12 mouse cellular contexts compared by ENCODE assay signal in the genomic region with DNA sequence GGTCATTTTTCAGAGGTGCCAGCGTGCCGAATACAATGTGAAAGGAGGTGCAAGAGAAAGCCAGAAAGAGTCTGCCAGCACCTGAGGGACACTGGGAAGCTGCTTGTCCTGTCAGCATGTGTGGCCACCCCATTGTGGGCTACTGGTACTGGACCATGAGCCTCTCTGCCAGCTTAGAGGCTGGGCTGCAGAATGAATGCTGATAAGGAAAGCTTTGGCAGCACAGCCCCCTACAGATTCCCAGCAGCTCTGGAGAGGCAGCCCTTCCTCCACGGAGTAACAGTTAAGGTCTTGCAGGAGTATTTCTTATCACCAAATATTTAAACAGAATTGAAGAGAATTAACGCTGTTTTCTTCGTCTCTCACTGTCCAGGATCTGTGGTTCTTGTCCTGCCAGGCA.
DNase-seq lines count a peak whose midpoint lies in the region; ATAC-seq and TF ChIP-seq lines count a peak whose summit lies in the region.
"Had no signal": no experiment of that assay in that cellular context is flagged by ENCODE, and none has a peak within 500 bp of the region (broad histone marks: within the 10 kb centered on the region; RNA-seq: fewer than 3 reads in every experiment).

No protein-coding gene starts in this region.

- H3K9me3 ChIP-seq in forebrain, embryonic 13.5 days (replicated peaks) = no peaks in the 10 kb centered on the region
- H3K9me3 ChIP-seq in forebrain, embryonic 11.5 days (ENCODE audit: control insufficient read depth, low read length) = no peaks in the 10 kb centered on the region
- no peaks in the 10 kb centered on the region for H3K9me3 ChIP-seq in lung, embryonic 16.5 days (ENCODE audit: control insufficient read depth, low read length)
- H3K9me3 ChIP-seq in hindbrain, postnatal 0 days (ENCODE audit: low read length) = no peaks in the 10 kb centered on the region
- H3K9me3 ChIP-seq in neural tube, embryonic 15.5 days (replicated peaks) = no peaks in the 10 kb centered on the region

- WGBS in forebrain, embryonic 13.5 days = 69% methylated on average over 5 of the region's 5 CpGs
- WGBS in forebrain, embryonic 11.5 days = 75% methylated on average over 5 of the region's 5 CpGs
- 19% methylated on average over 5 of the region's 5 CpGs for WGBS in lung, embryonic 16.5 days
- WGBS in lung, adult 2 months = 31% methylated on average over 5 of the region's 5 CpGs
- WGBS in hindbrain, postnatal 0 days = 52% methylated on average over 5 of the region's 5 CpGs
- WGBS in neural tube, embryonic 15.5 days = 50% methylated on average over 5 of the region's 5 CpGs

- no peak for DNase-seq in forebrain, embryonic 11.5 days (ENCODE audit: low spot score)
- DNase-seq in lung, adult 2 months = no peak
- peak; percentile 51 for DNase-seq in hindbrain, postnatal 0 days (ENCODE audit: low spot score)
- DNase-seq in adrenal gland, adult 18-20 months (ENCODE audit: low spot score in 2 of 2) = no peak
- no peak for DNase-seq in frontal cortex, postnatal 14 days (ENCODE audit: low spot score in 2 of 2)
- DNase-seq: adrenal gland, adult 2 months; cerebellum, adult 18-20 months; kidney, postnatal 36 days had no signal

- no peak for TF ChIP-seq CTCF in lung, adult 2 months (IDR thresholded peaks at IDR 0.05; ENCODE audit: insufficient read depth, low read length)
- no peak for TF ChIP-seq CTCF in hindbrain, postnatal 0 days (IDR thresholded peaks at IDR 0.05; ENCODE audit: low read depth)

- no peak for TF ChIP-seq POLR2A in lung, adult 2 months (IDR thresholded peaks at IDR 0.05; ENCODE audit: borderline replicate concordance, extremely low read depth, low read depth, low read length)

- H3K4me3 ChIP-seq in forebrain, embryonic 13.5 days = no peak overlapping the region
- no peak overlapping the region for H3K4me3 ChIP-seq in forebrain, embryonic 11.5 days (ENCODE audit: low read depth, low read length)
- no peak overlapping the region for H3K4me3 ChIP-seq in lung, embryonic 16.5 days (ENCODE audit: low read length)
- no peak overlapping the region for H3K4me3 ChIP-seq in lung, adult 2 months (replicated peaks; ENCODE audit: extremely low read depth, low read depth, low read length)
- H3K4me3 ChIP-seq in hindbrain, postnatal 0 days (ENCODE audit: low read length) = no peak overlapping the region
- H3K4me3 ChIP-seq in neural tube, embryonic 15.5 days (replicated peaks) = no peak overlapping the region

- H3K27me3 ChIP-seq in forebrain, embryonic 13.5 days = no peaks in the 10 kb centered on the region
- H3K27me3 ChIP-seq in forebrain, embryonic 11.5 days (ENCODE audit: control insufficient read depth, insufficient read depth, low read length) = no peaks in the 10 kb centered on the region
- no peaks in the 10 kb centered on the region for H3K27me3 ChIP-seq in lung, embryonic 16.5 days (ENCODE audit: control insufficient read depth, insufficient read depth, low read depth, low read length)
- H3K27me3 ChIP-seq in hindbrain, postnatal 0 days (ENCODE audit: insufficient read depth, low read length) = no peaks in the 10 kb centered on the region
- no peaks in the 10 kb centered on the region for H3K27me3 ChIP-seq in neural tube, embryonic 15.5 days (replicated peaks)

- ATAC-seq in forebrain, embryonic 13.5 days = 0 out of 2 replicates have a peak, but pooled peaks have one; percentile 13
- no peak for ATAC-seq in forebrain, embryonic 11.5 days (replicated peaks; ENCODE audit: low FRiP score)
- ATAC-seq in lung, embryonic 16.5 days (ENCODE audit: low read depth) = no peak
- peak; percentile 35; the same call in 1 of the 2 replicates for ATAC-seq in hindbrain, postnatal 0 days
- ATAC-seq in neural tube, embryonic 15.5 days (ENCODE audit: low FRiP score) = 0 out of 2 replicates have a peak, but pooled peaks have one; percentile 28

- no peak overlapping the region for H3K9ac ChIP-seq in forebrain, embryonic 13.5 days
- H3K9ac ChIP-seq in forebrain, embryonic 11.5 days (ENCODE audit: low read length) = no peak overlapping the region
- peak overlapping the region; percentile 16 for H3K9ac ChIP-seq in lung, embryonic 16.5 days (ENCODE audit: low read length)
- H3K9ac ChIP-seq in hindbrain, postnatal 0 days (replicated peaks; ENCODE audit: low read length) = no peak overlapping the region
- no peak overlapping the region for H3K9ac ChIP-seq in neural tube, embryonic 15.5 days (replicated peaks)

- H3K27ac ChIP-seq in forebrain, embryonic 13.5 days = no peak overlapping the region
- H3K27ac ChIP-seq in forebrain, embryonic 11.5 days (ENCODE audit: low read depth, low read length) = no peak overlapping the region
- peak overlapping the region; percentile 51 for H3K27ac ChIP-seq in lung, embryonic 16.5 days (ENCODE audit: low read length)
- peak overlapping the region; percentile 41; the same call in 1 of the 2 replicates for H3K27ac ChIP-seq in hindbrain, postnatal 0 days
- no peak overlapping the region for H3K27ac ChIP-seq in neural tube, embryonic 15.5 days (replicated peaks)
- H3K27ac ChIP-seq: macrophage had no signal

- H3K36me3 ChIP-seq in forebrain, embryonic 13.5 days (ENCODE audit: poor library complexity, severe bottlenecking) = no peaks in the 10 kb centered on the region
- H3K36me3 ChIP-seq in forebrain, embryonic 11.5 days (ENCODE audit: control insufficient read depth, insufficient read depth, low read length) = no peaks in the 10 kb centered on the region
- no peaks in the 10 kb centered on the region for H3K36me3 ChIP-seq in lung, embryonic 16.5 days (ENCODE audit: control insufficient read depth, insufficient read depth, low read length)
- no peaks in the 10 kb centered on the region for H3K36me3 ChIP-seq in hindbrain, postnatal 0 days (ENCODE audit: insufficient read depth, low read length)
- no peaks in the 10 kb centered on the region for H3K36me3 ChIP-seq in neural tube, embryonic 15.5 days

- peaks cover 38% of the 10 kb centered on the region for H3K4me1 ChIP-seq in forebrain, embryonic 13.5 days
- H3K4me1 ChIP-seq in forebrain, embryonic 11.5 days (replicated peaks; ENCODE audit: control insufficient read depth, insufficient read depth, low read length) = no peaks in the 10 kb centered on the region
- peaks cover 25% of the 10 kb centered on the region for H3K4me1 ChIP-seq in lung, embryonic 16.5 days (replicated peaks; ENCODE audit: control insufficient read depth, insufficient read depth, low read length)
- H3K4me1 ChIP-seq in lung, adult 2 months (ENCODE audit: control insufficient read depth, insufficient read depth, low read length) = peaks cover 5% of the 10 kb centered on the region
- peaks cover 28% of the 10 kb centered on the region for H3K4me1 ChIP-seq in hindbrain, postnatal 0 days (ENCODE audit: insufficient read depth, low read length)
- H3K4me1 ChIP-seq in neural tube, embryonic 15.5 days = peaks cover 39% of the 10 kb centered on the region

- no peak overlapping the region for H3K4me2 ChIP-seq in forebrain, embryonic 13.5 days
- no peak overlapping the region for H3K4me2 ChIP-seq in forebrain, embryonic 11.5 days (ENCODE audit: low read depth, low read length, severe bottlenecking)
- peak overlapping the region; percentile 34 for H3K4me2 ChIP-seq in lung, embryonic 16.5 days (ENCODE audit: low read depth, low read length)
- H3K4me2 ChIP-seq in hindbrain, postnatal 0 days (ENCODE audit: low read depth, low read length) = no peak overlapping the region
- H3K4me2 ChIP-seq in neural tube, embryonic 15.5 days = no peak overlapping the region

Comparison
In these comparisons a context has a peak if more than half of its experiments do, and no peak if none do; other contexts are left out.
1. ATAC-seq: peak in forebrain, embryonic 13.5 days (single experiment), hindbrain, postnatal 0 days (single experiment) and neural tube, embryonic 15.5 days (single experiment); none in forebrain, embryonic 11.5 days (single experiment) and lung, embryonic 16.5 days (single experiment).
2. H3K27ac ChIP-seq: peak in lung, embryonic 16.5 days (single experiment) and hindbrain, postnatal 0 days (single experiment); none in forebrain, embryonic 13.5 days (single experiment), forebrain, embryonic 11.5 days (single experiment) and neural tube, embryonic 15.5 days (single experiment).